Mouse (Mus musculus): ENCODE measurements at regions not wholly inside any gene's neighbourhood (a gene's known extent, or its start where the extent isn't known, plus 50 kb on each side); places are given as distances from the start of the nearest gene placed in this dataset.

DNA sequence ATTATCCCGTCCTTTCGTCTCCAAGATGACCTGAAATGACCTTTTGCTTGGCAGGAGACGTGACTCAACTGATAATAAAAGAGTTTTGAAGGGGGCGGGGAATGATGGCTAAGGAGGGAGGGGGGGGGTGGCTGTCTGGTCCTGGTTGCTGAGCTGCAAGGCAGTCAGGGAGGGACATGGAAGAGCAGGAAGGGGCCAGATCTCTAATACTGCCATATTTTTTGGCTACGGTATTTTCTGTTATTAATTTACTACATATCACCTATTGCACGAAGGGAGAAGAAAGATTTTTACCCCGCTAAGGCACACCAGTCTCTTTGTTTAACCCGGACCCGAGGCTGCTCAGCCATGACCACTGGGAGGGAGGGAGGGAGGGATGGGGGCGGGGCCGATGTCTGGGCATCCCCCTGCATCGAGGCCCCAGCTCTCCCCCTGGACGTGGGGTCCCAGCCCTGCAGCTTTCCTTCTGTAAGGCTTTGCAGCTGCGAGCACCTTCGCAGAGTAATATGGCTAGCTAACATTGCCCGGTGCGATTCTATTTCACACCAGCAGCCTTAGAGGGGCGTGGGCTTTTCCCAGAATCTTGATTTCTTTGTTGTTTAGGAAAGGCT is 111.8 kb upstream of the Ubash3b start:
- TF ChIP-seq CTCF (IDR thresholded peaks at IDR 0.05): no peak
- Histone ChIP-seq H3K4me3 (peak overlapping the region; percentile 69), H3K27ac (peak overlapping the region; percentile 20; the same call in 1 of the 2 replicates)
- intact Hi-C loops (cut with DNase I): no loop called here
- no peak for DNase-seq

DNA sequence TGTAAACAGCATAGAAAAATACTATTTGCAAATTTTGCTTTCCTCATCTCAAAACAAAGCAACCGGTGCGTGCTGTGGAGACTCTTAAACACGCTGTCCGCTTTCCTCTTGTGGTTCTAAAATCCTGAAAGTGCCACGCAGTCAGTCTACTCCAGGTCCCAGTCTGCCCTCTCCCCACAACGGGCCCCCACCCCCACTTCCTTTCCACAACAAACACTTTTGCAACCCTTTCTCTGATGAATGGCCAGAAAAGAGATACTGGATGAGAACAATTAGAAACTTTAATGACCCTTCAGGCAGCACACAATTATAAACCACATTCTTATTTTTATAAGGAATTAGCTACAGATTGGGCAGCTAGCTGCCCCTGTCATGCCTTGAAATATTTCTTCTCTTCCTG is 111.1 kb upstream of the Ubash3b start:
- Histone ChIP-seq H3K4me3 (no peak overlapping the region; the same call in 1 of the 2 replicates), H3K27ac (0 out of 2 replicates have a peak overlapping the region, but pooled peaks have one; percentile 20)
- intact Hi-C loops (cut with DNase I): no loop called here
- DNase-seq: no peak
- no peak for TF ChIP-seq CTCF (IDR thresholded peaks at IDR 0.05)

DNA sequence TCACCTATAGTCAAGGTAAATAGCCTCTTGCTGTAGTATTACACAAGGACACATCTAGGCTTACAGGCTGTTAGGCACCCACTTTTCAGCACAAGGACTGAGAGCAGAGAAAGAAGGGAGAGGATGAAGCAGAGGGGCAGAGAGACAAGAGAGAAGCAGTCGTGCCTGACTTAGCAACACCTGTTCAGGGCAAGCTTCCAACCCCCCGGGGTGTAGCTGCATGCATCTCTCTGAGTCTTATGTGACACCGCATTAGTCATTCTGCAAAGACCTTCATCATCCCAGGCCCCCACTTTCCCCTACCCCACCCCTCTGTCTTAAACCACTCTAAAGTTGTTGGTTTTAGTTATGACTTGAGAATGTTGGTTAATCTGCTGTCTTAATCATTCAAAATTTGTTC is 106.6 kb upstream of the Ubash3b start:
- no peak overlapping the region for H3K27ac ChIP-seq
- DNase-seq: no peak
- H3K4me3 ChIP-seq: no peak overlapping the region
- intact Hi-C loops (cut with DNase I): no loop called here
- no peak for TF ChIP-seq CTCF (IDR thresholded peaks at IDR 0.05)

DNA sequence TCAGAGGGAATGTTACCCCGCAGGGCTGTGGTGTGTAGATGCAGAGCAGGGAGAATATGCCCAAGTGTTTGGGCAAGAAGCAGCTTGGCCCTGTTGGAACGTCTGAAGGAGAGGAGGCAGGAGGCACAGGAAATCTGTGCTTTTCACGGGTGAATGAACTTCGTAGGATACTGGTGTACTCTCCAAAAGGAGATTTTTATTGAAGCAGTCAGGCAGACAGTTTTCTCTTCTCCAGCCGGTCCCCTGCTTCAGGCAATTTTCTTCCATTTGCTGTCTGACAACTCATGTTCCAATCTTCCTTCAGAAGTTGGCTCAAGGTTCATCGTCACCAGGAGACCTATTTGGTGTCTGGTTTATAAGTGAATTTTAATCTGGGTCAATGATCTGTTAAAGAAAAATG is 103.0 kb upstream of the Ubash3b start:
- no peak overlapping the region for H3K4me3 ChIP-seq
- intact Hi-C loops (cut with DNase I): no loop called here
- DNase-seq: no peak
- no peak for TF ChIP-seq CTCF (IDR thresholded peaks at IDR 0.05)
- 0 out of 2 replicates have a peak overlapping the region, but pooled peaks have one; percentile 40 for H3K27ac ChIP-seq

DNA sequence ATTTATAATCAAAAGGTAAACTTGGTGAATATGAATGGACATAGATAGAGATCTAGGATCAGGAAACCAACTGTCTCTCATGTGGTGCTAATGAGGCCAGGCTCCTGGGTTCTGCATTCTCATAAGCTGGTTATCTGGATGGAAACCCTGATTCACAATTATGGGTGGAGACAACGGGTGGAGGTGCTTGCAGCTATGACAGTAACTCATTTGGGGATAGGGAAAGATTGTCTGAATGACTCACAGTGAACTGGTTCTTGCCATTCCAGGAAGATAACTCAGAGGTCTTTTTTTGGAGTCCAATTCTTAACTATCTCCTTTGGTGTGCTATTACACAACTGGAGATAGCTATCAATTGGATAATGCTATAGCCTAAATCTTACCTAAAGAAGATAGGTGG is 95.7 kb upstream of the Ubash3b start:
- Histone ChIP-seq H3K27ac (no peak overlapping the region), H3K4me3 (no peak overlapping the region)
- TF ChIP-seq CTCF (IDR thresholded peaks at IDR 0.05): no peak
- DNase-seq: no peak
- intact Hi-C loops (cut with DNase I): no loop called here

DNA sequence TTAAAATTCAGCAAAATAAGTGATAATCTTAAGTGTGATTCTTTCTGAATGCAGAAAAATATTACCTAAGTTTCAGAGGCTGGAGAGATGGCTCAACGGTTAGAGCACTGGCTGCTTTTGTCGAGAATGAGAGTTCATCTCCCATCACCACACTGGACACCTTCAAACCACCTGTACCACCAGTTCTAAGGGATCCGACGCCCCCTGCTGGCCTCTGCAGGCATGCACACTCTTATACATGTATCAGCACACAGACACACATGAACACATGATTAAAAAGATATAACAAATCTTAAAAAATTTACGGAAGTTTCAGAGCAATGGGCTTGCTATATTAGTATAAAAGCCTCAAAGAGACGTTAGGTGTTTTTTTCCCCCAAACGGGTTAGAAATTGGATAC is 80.9 kb upstream of the Ubash3b start:
- intact Hi-C loops (cut with DNase I): no loop called here
- no peak for DNase-seq

DNA sequence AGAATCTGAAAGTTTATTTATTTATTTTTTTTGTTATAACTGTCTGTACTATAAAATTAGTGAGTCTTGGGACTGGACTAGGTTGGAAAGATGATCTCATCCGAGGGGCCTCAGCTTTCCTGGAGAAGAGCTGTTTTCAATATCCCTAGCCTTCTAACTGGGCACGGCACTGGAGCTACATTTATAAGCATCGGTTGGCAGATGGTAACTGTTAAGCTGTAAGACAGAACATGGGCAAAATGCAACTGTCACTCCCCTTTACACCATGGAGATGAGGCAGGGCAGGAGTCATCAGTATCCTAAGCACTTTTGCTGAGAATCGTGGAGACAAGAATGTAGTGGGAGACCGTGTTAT is 77.6 kb upstream of the Ubash3b start:
- Histone ChIP-seq H3K27ac (peak overlapping the region; percentile 72), H3K4me3 (no peak overlapping the region)
- intact Hi-C loops (cut with DNase I): loop anchor here (5.0 kb wide), 1 partner anchor 138 kb away; no protein-coding TSS in a partner anchor
- no peak for DNase-seq
- TF ChIP-seq CTCF (IDR thresholded peaks at IDR 0.05): no peak

More for the DNA sequence above, 80.9 kb upstream of the Ubash3b start:
- H3K27ac ChIP-seq: no peak overlapping the region
- no peak overlapping the region for H3K4me3 ChIP-seq
- TF ChIP-seq CTCF (IDR thresholded peaks at IDR 0.05): peak; percentile 14; the same call in 1 of the 2 replicates

DNA sequence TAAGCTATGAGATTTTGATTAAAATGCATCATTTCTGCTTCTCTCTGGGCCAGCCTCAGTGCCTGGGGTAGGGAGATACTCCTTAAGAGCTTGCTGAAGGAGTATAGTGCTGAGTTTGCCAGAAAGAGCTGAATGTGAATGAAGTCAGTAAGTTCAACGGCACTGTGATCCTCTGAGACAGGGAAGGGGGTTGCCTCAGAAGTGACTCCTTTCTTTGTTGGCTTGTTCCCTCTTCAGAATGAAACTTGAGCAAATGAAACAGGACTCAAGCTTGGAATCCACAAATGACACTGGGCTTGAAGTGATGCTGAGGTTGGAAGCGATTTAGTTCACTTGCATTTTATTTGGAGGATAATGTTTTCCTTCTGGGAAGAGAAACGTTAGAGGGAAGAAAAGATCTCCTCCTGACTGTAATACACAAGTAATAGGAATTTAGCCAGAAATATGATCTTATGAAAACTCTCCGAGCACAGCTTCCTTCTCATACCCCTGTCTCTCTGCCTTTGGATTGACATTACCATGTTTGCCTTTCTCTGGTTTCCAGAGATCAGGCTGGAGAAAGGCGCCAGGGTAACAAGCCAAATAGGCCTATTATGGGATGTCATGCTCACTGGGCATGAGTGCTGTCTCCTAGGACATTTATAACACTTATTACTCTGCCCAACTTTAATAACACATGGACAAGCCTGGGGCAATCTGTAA is 77.0 kb upstream of the Ubash3b start:
- intact Hi-C loops (cut with DNase I): loop anchor here (5.0 kb wide), 1 partner anchor 139 kb away; no protein-coding TSS in a partner anchor
- H3K4me3 ChIP-seq: no peak overlapping the region
- peak overlapping the region; percentile 72 for H3K27ac ChIP-seq
- no peak for TF ChIP-seq CTCF (IDR thresholded peaks at IDR 0.05)
- peak; percentile 63 for DNase-seq

DNA sequence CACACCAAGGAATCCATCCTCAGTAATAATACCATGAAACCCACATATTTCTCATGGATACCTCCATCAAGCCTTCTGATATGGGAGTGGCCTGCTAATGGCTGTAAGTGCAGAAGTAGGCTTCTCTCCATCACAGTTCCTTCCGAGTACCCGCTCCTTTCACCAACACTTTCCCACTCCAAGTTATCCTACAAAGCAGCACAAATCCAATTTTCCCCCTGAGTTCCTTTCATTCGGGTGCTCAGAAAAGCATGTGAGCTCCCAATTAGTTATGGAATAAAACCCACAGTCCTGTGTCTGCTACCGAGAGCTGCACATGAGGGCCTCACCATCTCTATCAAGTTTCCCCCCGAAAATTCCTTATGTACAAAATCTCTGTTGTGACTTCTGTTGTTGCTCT is 75.8 kb upstream of the Ubash3b start:
- H3K4me3 ChIP-seq: no peak overlapping the region
- no peak overlapping the region for H3K27ac ChIP-seq
- intact Hi-C loops (cut with DNase I): loop anchor here (5.0 kb wide), 1 partner anchor 140 kb away; no protein-coding TSS in a partner anchor
- DNase-seq: no peak
- no peak for TF ChIP-seq CTCF (IDR thresholded peaks at IDR 0.05)

DNA sequence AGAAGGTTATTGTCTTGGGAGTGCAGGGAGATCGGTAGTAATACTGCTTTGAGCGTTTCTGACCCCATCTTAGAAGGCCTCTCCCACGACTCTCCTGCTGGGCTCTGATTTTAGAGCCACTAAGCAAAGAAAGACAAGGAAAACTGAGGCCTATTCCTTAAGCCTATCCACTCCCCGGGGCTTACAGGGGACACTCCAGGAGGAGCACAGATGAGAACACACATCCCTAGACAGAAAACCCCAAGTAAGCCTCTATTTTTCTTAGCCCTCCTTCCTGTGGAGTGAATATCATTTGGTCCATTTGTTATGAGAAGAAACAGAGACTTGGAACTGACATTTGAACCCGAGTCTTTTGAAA is 67.7 kb upstream of the Ubash3b start:
- intact Hi-C loops (cut with DNase I): loop anchor here (2.0 to 10.0 kb wide), 3 partner anchors 162 to 346 kb away; no protein-coding TSS in a partner anchor
- TF ChIP-seq CTCF (IDR thresholded peaks at IDR 0.05): no peak
- H3K27ac ChIP-seq: peak overlapping the region; percentile 88
- peak overlapping the region; percentile 77 for H3K4me3 ChIP-seq
- DNase-seq: no peak

DNA sequence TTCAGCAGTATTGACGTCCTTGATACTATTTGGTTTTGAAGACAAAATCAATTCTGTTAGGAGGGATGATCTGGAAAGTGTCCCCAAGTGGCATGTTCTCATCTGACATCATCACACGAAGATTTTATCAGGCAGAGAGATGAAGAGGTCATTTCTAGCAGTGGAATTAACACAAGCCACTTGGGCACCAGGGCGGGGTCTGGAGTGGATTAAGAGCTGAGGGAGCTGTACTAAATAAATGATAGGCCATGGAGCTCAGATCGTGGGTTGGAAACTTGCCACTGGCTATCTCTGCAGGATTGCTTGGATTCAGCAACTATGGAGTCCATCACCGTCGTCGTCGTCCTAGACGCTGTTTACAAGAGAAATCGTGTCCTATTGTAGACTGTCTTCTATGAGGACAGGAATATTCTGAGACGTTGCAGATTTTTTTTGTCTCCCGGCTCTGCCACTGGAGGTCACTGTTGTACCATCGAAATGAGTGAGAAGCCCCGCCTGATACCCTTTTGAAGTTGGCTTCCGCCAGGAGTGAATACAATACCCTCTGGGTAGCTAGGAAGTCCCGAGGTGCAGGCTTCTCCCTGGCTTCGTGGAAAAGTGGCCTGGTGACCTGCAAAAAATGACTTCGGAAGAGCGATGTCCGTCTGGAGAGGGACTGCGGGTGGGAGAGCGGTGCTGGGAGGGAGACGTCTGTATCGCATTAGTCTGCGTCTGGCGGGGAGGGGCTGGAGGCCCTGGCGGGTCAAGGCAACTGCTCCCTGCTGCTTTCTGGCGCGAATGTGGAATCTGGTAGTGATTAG is 67.1 kb upstream of the Ubash3b start:
- peak; percentile 87 for TF ChIP-seq CTCF (IDR thresholded peaks at IDR 0.05)
- peak; percentile 89 for DNase-seq
- peak overlapping the region; percentile 88 for H3K27ac ChIP-seq
- H3K4me3 ChIP-seq: peak overlapping the region; percentile 77
- intact Hi-C loops (cut with DNase I): loop anchor here (1.0 to 10.0 kb wide), 4 partner anchors 162 to 723 kb away; no protein-coding TSS in a partner anchor

DNA sequence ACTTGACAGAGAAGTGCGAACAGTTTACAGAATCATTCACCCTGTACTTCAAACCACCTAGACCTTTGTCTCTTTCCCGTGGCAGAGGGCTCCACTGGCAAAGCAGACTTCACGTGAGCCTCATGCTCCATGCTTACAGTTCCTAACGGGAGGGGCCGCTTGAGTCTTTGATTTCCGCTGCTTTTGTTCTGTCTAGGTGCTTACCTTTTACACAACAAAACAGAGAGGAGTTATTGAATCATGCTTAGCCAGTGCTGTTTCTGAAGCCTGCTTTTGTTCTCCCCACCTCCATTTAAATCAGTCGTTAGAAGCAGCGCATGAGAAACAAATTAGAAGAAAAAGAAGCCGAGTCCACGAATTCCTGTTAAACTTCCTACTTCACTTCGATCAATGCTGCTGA is 61.9 kb upstream of the Ubash3b start:
- no peak overlapping the region for H3K27ac ChIP-seq
- TF ChIP-seq CTCF (IDR thresholded peaks at IDR 0.05): no peak
- no peak overlapping the region for H3K4me3 ChIP-seq
- intact Hi-C loops (cut with DNase I): loop anchor here (10.0 kb wide), 1 partner anchor 351 kb away; no protein-coding TSS in a partner anchor
- no peak for DNase-seq
